Mouse (Mus musculus) ovary, postnatal 10 days (tissue): ENCODE data around the gene Hdac1.
A peak's percentile ranks its signal among the peaks of the same experiment; 100 is the strongest.

Experiments
- DNase-seq: peaks from one replicate; pipeline ENCODE4 v3.0.0; 2022; ENCODE audit warnings: low spot score

The Hdac1 gene

DNA sequence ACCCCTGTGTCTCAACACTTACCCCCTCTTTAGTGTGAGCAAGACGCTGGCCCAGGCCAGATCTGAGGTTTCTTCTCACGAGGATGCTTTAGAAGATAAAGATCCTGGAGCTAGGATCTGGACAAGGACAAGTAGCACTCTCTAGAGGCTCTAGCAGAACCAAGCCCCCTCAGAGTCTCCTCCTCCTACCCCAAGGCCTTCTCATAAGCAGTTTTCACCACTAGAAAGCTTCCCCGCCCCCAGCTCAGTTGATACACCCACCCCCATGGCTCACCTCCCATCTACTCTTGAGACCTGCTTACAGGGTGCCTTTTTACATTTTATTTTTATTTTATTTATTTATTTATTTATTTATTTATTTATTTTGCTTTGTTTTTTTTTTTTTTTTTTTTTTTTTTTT, 32.9 kb downstream of the Hdac1 start:
- no peak for DNase-seq

DNA sequence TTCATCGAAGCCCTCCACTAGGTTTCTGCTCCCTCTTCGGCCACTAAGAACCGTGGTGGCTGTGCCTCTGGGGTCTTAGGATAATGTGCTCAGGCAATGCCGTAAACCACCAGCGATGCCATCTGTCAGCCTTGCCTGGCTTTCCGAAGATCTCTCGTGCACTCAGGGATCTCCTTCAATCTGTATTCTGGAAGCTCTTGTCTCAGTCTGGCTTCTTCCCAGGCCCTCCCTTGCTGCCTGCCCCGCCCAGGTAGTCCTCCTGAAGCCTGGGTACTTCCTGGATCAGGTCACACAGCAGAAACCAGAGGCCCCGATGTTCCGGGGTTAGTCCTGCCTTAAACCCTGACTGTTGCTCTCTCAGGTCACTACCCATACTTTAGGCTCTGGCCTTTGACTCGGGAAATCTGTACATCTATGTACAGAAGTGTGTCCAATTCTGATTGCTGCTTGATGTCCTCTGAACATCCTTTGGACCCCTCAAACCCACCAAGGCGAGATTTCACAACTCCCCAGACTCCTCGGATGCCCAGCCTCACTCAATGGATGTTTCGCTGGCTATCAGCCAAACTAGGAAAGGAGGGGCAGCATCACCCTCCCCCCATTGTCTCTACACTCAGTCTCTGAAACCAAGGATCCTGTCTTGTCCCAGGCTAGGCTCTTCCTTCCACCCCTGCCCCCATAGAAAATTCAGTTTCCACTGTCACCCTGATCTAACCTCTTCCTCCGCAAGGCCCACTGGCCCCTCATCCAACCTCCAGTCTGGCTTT, 33.5 kb downstream of the Hdac1 start:
- DNase-seq, result no peak

DNA sequence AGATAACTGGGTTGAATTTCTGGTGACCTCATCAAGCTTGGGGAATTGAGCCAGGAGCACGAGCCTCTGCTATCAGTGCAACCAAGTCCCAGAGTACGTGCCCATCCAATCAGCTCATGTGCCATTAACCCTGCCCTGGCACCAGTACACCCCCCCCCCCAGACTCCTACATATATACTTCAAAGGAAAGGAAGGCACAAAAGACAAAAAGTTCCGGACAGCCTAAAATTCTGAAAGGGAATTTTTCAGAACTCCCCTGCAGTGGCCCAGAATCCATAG, 34.3 kb downstream of the Hdac1 start:
- DNase-seq, result no peak

DNA sequence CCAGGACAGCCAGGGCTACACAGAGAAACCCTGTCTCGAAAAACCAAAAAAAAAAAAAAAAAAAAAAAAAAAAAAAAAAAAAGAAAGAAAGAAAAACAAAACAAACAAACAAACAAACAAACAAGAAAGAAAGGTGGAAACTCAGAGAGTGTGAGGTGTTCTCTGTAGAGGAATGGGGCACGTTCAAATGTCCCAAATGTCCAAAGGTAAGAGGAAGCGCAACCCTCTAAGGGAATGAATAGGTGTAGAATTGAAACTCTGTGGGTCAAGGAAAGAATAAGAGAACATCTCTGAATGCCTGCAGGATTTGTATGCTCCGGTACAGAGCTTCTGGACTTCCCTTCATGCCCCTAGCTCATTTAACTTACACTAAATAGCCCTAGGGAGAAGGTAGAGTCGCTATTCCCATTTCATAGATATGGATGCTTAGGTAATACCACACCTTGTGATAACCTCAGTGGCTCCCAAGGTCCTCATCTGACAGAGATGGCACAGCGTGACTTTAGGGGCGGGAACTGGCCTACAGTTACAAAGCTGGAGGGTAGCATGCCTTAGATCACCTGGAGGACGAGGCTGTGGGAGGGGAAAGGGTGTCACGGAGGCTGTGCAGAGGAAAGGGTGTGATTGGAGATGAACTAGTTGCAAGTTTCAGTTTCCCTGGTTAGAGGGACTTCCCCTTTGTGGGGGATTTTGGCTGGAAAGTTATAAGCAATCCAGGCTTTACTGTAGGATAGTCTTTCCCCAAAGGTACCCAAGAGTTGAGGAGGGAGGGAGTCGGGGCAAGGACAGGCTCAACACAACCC, 34.9 kb downstream of the Hdac1 start:
- DNase-seq, result no peak

DNA sequence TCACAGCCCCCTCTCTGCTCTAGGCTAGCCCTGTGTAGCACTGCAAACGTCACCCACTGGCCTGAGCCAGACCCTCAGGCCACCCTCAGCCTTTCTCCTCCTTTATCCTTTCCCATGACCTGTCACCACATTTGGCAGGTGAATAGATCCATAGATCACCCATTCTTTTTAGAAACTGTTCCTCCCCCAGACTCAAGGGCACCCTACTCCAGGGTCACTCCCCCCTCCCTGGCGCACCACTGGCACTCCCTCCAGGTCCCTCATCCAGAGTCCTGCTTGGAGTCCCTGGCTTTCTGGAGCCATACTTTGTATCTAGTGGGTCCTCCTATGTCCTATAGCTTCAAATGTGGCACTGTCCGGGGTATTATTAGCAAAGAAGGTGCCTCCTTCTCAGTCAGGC, 37.0 kb downstream of the Hdac1 start:
- DNase-seq, result no peak

DNA sequence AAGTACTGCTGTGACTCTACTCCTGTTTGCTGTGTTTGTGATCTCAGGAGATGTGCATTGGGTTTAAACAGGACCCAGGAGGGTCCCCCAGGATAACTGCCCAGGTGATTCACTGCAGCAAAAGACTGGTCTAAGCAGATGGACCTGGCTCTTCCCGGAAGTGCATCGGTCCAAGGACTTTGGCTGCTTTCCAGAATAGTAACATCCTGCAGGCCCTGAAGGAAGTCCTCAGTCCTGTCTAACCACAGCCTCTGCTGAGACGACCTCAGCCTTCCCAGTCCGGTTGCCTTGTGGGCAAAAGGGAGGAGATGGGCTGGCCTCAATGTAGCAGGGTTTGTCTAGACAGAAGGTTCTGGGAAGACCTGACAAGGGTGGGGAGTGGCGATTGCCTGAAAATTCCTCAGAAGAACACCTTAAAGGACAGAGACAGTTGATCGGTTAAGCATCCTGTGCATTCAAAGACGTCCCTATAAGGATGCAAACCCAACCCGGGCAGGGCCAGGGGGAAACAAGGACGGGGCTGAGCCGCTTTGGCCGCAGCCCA, 39.5 kb downstream of the Hdac1 start:
- DNase-seq, result no peak

DNA sequence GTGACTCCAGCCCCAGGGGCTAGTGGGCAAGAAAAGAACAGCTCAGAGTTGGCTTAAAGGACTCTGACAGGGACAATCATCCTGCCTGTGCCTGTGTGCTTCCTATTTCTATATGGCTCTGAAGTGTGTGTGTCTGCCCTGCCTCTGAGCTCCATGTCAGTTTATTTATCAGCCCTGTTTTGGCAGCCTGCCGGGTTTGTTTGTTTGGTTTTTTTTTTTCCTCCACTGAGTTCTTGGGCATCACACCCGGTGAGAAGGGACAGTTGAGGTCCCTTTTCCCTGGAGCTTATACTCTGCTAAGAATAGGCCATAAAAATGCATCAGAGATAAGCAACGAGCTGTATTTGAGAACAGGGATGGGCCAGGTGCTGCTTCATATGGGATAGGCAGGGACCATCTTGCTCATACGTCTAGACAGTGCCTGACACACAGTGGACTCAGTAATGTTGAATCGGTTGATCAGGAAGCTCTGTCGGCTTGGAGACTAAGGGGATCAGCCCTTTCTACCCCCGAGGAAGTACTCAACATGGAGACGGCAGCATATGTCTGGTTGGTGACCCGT, 40.1 kb downstream of the Hdac1 start:
- no peak for DNase-seq

DNA sequence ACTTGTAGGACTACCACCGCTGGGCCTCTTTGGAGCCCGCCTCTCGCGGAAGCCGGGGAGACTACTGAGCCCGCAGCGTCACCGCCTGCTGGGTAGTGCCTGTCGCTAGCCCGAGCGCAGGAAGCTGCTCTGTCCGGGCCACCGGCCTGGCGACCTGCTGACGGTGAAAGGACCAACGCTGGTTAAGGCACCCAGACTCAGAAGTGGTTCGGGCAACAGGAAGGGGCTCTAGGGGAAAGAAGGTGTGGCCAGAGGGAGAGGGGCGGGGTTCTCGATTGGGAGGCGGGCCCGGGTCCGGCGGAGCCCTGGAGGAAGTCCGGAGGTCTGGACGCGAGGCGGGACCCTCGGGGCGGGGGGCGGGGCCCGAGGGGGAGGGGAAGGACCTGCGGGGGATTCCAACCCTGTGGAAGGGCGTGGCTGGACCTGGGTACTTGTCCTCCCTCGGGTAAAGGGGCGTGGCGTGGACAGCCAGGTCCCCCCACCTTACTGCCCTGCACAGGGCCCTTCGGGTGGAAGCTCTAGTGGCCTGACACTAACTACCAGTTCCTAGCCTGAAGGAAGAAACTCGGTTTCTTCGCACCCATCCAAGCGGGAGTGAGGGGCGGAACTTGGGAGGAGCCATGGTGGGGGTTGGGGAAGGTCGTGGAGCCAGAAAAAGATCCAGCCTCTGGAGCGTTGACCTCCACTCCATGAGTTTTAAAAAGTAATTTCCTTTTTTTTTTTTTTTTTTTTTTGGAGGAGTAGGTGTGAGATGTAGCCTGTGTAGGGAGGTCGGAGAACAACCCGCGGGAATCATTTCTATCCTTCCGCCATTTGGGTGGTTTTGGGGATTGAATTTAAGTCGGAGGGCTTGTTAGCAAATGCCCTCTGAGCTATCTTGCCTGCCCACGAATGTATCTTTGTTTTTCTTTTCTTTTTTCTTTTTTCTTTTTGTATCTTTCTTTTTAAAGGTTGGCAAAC, 41.6 kb downstream of the Hdac1 start:
- DNase-seq, result peak; percentile 85

DNA sequence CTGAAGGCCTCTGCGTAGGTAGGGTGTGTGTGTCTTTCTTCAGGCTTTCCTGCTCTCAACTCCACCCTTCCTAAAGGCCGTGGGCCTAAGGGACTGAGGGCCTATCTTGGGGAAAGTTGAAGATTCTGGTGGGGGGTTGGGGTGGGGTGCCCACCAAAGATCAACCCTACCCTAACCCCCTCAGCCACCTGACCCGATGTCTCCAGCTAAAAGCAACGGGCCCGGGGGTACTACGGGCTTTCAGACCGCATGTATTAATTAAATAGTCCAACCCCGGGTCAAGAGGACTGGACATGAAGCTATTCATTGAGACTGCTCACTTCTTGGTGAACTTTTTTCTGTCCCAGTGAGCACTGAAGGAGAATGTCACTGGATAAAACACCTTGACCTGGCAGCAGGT, 42.5 kb downstream of the Hdac1 start:
- no peak for DNase-seq

DNA sequence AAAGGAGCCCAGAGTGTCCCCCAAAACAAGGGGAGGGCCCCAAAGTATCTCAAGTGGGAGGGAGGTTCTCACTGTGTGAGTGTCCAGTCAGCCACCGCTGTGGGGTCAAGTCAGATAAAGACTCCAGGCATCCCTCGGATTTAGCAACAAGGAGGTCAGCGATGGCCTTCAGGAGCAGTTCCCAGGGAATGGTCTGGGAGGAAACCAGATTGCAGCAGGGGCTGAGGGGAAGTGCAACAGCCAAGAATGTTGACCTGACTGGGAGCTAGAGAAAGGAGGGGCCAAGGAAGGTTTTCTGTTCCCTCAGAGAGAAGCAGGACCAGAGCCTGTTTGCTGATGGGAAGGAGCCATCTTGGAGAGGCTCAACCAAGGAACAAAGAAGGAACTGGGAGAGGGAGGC, 43.6 kb downstream of the Hdac1 start:
- DNase-seq, result no peak

DNA sequence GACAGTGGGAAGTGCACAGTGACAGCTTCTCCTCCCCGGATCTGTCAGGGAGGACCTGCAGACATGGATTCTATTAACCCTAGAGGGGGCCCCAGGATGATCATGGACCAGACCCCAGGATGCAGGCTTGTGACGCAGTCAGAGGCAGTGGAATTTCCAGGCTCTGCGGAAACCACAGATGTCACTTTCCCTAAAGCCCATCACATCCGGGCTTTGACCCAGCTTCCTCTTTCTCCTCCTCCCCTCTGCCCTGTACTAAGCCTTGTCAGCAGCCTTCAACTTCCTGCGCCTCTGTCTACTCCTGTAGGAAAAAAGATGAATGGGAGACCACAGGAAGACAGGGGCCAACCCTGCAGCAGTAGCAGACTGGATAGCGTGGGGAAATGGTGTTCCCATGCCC, 45.9 kb downstream of the Hdac1 start:
- DNase-seq, result no peak

DNA sequence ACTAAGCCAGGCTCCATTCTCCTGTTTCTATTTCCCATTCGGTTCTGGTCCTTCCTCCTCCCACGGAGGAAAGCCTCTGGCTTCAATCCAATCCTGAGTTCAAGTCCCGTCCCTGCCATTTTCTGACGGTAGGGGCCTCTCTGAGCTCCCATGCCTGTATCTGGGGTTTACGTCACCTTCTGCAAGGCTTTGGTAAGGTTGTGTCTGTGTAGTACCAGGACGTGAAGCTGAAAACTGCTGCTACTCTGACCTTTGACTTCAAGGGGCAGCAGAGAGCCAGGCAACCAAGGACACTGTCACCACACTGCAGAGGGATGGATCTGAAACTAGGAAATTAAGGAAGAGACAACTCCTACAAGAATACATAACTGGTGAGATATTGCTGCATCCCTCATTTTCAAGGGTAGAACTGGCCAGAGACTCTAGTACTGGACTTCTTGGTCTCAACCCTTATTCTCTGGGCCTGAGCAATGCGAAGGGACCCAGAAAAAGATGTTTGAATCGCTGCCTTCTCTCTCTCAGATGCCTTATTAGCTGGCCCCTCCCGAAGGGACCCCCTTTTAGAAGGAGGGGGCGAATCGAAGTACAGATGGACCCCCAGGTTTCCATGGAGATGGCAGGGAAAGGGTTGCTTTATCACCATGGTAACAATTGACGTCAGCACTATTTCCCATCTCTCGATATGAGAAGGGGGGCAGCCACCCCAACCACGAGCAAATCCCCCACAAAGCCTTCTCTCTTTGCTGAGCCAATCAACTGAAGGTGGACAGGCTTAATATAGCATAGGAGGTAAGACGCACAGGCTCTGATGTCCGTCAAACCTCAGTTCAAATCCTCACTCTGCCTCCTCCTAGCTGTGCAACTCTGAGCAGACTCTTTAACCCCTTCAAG, 46.6 kb downstream of the Hdac1 start:
- DNase-seq, result no peak

DNA sequence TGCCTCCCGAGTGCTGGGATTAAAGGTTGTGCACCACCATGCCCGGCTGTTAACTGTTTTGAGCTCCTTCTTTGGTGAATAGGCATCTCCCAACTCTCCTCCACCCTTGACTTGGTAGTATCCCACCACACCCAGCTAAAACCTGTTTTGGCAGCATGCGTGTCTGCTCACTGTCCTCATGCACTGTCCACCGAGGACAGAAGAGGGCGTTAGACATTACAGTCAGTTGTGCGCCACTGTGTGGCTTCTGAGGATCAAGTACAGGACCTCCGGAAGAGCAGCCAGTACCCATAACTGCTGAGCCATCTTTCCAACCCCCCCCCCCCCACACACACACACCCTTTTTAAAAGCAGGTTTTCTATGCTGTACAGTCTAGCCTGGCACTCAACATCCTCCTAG, 47.8 kb downstream of the Hdac1 start:
- DNase-seq, result no peak

DNA sequence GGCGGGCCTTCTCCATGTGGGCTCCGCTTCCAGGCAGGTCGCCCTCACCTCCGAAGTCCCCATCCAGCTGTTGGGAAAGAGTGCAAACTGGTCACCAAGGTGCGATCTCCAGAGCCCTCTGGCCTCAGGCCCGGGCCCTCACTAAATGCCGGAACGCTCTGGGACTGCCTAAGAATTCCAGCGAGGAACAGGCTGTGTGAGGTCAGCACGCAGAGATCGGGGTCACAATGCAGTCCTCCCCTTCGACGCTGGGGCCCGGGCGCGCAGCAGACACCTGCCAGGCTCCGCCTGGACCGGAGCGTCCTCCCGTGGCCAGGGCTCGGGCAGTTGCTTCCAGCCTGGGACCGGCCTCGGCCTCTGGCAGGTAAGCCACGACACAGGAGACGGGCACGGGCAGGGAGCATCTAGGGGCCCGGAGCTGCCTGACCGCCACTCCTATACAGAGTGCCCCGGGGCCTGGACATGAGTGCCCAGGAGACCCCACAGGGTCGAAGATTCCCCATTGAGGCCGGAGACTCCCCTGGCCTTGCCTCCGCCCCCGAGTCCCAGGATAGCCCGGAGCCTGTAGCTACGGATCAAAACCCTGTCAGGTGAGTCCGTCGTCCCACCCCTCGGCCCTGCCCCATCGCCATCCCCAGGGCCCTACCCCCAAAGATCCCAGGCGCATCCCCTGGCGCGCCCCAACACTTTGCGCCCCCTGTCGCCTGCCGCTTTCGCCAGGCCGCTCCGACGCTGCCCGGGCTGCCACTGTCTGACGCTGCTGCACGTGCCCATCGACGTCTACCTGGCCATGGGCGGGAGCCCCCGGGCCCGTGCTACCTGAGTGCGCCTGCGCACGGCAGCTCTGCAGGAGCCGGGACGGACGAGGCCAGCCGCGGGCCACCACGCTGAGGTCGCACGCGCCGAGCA, 51.3 kb downstream of the Hdac1 start, which contains the start of the genes Tssk3 and Fam229a:
Gene Tssk3, minus strand, starts transcription at position 51 of the 909 bp plus-strand sequence.
Gene Fam229a, plus strand, starts transcription at position 219 of the 909 bp plus-strand sequence.
- no peak for DNase-seq

DNA sequence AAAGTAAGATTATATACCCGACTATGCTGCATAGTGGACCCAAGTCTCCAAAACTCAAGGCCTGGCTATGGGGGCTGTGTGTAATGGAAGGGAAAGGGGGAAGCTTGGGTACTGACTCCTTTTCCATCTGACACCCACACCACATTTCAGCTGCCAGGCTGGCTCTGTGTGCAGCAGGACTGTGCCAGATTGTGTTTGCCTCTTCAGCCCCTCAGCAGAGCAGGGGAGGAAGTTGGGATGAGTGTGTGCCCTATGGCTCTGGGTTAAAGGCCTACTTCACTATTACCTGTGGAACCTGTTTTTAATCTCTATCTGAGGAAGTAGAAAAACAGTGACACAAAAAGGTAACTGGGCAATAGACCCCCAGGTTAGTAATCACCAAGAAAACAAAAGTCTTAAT, 61.4 kb downstream of the Hdac1 start:
- DNase-seq, result no peak

DNA sequence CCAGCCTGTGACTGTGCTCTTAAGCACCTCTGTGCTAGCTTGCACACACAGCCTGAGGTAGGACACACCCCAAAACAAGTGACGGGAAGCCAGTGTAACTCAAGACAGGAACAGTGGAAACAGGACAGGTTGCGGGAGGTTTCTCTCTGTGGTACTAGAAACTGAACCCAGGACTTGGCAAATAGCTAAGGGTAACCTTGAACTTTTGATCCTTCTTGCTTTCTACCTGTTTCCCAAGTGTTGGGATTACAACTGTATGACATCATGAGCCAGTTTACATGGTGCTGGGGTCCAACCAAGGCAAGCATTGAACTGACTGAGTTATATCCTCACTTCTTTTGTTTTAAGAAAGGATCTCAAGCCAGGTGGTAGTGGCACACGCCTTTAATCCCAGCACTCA, 62.6 kb downstream of the Hdac1 start:
- DNase-seq, result no peak

DNA sequence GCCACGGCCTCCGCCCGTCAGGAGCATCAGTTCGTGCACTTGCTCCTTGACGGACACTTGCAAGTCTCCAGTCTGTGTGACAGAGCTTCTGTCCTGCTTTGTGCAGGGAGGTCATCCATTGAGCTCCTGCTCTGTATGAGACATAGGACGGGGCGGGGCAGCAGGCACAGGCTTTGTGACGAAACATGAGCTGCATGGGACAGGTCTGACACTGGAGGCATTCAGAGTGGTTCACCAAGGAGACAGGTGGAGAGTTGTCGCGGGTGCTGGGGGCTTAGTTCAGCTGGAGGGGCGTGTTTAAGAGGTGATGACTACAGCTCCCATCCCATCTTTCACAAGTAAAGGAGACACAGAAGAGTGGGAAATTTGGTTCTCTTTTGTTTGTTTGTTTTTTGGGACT, 66.5 kb downstream of the Hdac1 start:
- DNase-seq, result no peak
